Mouse (Mus musculus) hindbrain, embryonic 16.5 days (tissue): ENCODE measurements around the gene Hs6st1. TPM values are rescaled to one million over a fixed set of nuclear protein-coding genes. Genes with fewer than 3 reads are reported as not detected.
A peak's percentile ranks its signal among the peaks of the same experiment; 100 is the strongest.

Experiments
- ATAC-seq: fragments of 200-750 bp; cut with Nextera tagmentation; 2 replicates; pipeline ENCODE4 v1.8.0; 2017; ENCODE audit warnings: moderate TSS enrichment, moderate library complexity
- H3K27ac ChIP-seq: fragments of 300-500 bp; sonication (generic); 2 replicates; pipeline ENCODE4 v1.5.1; 2014; ENCODE audit warnings: low read depth, mild to moderate bottlenecking, control low read depth, low read length, moderate library complexity
- H3K27me3 ChIP-seq: fragments of 300-500 bp; sonication (generic); replicated peaks from 2 replicates; pipeline ENCODE4 v1.6.1; 2014; ENCODE audit warnings: low read length; ENCODE audit not compliant: control insufficient read depth, insufficient read depth
- H3K36me3 ChIP-seq: fragments of 300-500 bp; sonication (generic); 2 replicates; pipeline ENCODE4 v1.6.1; 2014; ENCODE audit warnings: mild to moderate bottlenecking, low read length, moderate library complexity, mixed read lengths; ENCODE audit not compliant: control insufficient read depth, insufficient read depth
- H3K4me1 ChIP-seq: fragments of 300-500 bp; sonication (generic); 2 replicates; pipeline ENCODE4 v1.6.1; 2014; ENCODE audit warnings: low read depth, low read length; ENCODE audit not compliant: control insufficient read depth, insufficient read depth
- H3K4me2 ChIP-seq: fragments of 300-500 bp; sonication (generic); 2 replicates; pipeline ENCODE4 v1.6.1; 2014; ENCODE audit warnings: mild to moderate bottlenecking, low read length, control low read depth, moderate library complexity
- H3K4me3 ChIP-seq: fragments of 300-500 bp; sonication (generic); 2 replicates; pipeline ENCODE4 v1.5.1; 2014; ENCODE audit warnings: mild to moderate bottlenecking, low read length, control low read depth, moderate library complexity
- H3K9ac ChIP-seq: fragments of 300-500 bp; sonication (generic); 2 replicates; pipeline ENCODE4 v1.6.1; 2014; ENCODE audit warnings: low read depth, mild to moderate bottlenecking, control low read depth, low read length, moderate library complexity
- H3K9me3 ChIP-seq: fragments of 300-500 bp; sonication (generic); 2 replicates; pipeline ENCODE4 v1.6.1; 2014; ENCODE audit warnings: mild to moderate bottlenecking, low read length, moderate library complexity; ENCODE audit not compliant: control insufficient read depth
- WGBS: fragments of 180-500 bp; shearing (Covaris S2); extraction: QIAGEN DNeasy Blood & Tissue Kit; methylation state at CpG from one replicate; pipeline ENCODE4 v1.1.7; 2014; 5-methylcytosine and 5-hydroxymethylcytosine counted together
- microRNA-seq: library from miRNA; unstranded; fragments of <30 nt; microRNA quantifications from one replicate; pipeline ENCODE4, GENCODE M21; 2017
- polyA plus RNA-seq: library from polyadenylated mRNA; unstranded; fragments of >200 nt; fragmentation: Nextera tagmentation; extraction: Ambion mirVana; gene quantifications from 2 replicates; pipeline ENCODE4 v1.2.1, GENCODE M21; 2015

Hs6st1 gene
- polyA plus RNA-seq, 1 experiment from 2014 or later: 11.7 TPM

DNA sequence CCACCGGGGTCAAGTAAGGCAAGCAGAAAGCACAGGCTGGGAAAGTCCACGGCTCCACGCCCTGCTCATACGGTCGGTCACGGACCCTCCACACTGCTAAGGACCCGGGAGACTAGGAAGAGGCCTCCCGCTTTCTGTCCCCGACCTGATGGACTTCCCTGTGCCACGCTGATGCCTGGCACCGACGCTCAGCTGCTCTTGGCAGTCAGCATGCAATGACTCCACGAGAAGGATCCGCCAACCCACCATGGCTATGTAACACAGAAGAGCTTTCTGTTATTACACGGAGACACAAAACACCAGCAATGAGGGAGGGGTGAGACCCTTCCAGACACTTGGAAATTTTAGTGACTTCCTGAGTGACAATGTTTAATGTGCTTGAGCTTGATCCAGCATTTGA is 72.1 kb downstream of the Hs6st1 start:
- WGBS: 95% methylated on average over 15 of the region's 15 CpGs
- no peak for ATAC-seq
- H3K9ac ChIP-seq: no peak overlapping the region
- peaks cover 14% of the 10 kb centered on the region; the same call in 1 of the 2 replicates for H3K36me3 ChIP-seq
- H3K27ac ChIP-seq: no peak overlapping the region
- H3K4me1 ChIP-seq: no peaks in the 10 kb centered on the region
- no peak overlapping the region for H3K4me3 ChIP-seq
- no peaks in the 10 kb centered on the region for H3K9me3 ChIP-seq
- no peaks in the 10 kb centered on the region for H3K27me3 ChIP-seq
- no peak overlapping the region for H3K4me2 ChIP-seq

DNA sequence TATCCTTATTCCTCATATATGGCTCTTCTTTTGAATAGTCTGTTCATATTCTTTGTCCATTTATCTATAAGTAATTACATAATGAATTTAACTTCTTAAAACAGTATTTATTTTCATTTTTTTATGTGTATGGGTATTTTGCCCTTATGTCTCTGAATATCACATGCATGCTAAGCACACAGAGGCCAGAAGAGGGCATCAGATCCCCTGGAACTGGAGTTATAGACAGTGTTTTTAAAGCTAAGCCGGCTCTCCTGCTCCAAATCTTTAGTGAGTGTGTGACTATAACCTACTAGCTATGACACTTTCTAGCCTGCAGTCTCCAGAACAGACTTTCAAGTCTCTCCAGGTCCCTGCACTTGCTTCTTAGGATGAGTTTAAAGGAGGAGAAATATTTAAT is 76.8 kb downstream of the Hs6st1 start:
- H3K4me1 ChIP-seq: no peaks in the 10 kb centered on the region
- no peaks in the 10 kb centered on the region for H3K27me3 ChIP-seq
- H3K36me3 ChIP-seq: peaks cover 26% of the 10 kb centered on the region
- no peak overlapping the region for H3K9ac ChIP-seq
- H3K27ac ChIP-seq: no peak overlapping the region
- H3K4me2 ChIP-seq: no peak overlapping the region
- no peak for ATAC-seq
- H3K9me3 ChIP-seq: no peaks in the 10 kb centered on the region
- H3K4me3 ChIP-seq: no peak overlapping the region
- WGBS: 26% methylated on average over 1 of the region's 1 CpGs

DNA sequence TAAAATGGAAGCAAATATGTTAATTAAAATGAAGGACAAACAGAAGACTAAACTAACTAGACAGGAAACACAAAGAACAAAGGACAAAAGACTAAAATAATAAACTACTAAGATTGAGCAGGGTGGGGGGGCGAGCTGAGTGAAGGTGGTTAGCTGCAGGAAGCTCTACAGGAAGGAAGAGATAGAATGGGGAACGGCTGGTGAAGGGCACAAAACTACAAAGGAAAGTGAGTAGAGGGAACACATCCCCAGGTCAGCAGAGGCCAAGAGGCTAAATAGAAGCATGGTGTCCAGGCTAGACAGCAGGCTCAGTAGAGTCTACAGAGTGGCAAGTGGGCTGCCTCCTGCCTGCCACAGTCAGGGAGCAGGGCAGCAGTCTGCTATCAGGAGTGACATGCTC is 80.6 kb downstream of the Hs6st1 start:
- Histone ChIP-seq H3K27ac (no peak overlapping the region), H3K4me1 (no peaks in the 10 kb centered on the region), H3K4me2 (no peak overlapping the region), H3K36me3 (peaks cover 39% of the 10 kb centered on the region), H3K4me3 (no peak overlapping the region), H3K9ac (no peak overlapping the region), H3K9me3 (no peaks in the 10 kb centered on the region), H3K27me3 (no peaks in the 10 kb centered on the region)
- WGBS: 67% methylated on average over 2 of the region's 2 CpGs
- no peak for ATAC-seq

DNA sequence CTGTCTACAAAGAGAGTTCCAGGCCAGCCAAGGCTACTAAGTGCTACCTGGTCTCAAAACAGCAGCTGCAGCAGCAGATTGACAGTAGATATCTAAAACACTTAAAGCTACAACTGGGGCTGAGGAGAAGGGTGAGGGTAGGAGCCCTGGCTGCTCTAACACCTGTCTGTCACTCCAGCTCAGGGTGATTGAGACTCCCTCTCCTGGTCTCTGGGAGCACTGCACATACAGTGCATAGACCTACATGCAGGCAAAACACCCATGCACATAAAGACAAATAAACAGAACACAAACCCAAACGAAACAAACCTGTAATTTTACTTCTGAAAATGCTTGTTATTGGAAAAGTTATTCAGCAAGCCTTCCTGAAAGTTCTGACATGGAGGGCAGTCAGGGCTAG is 81.2 kb downstream of the Hs6st1 start:
- Histone ChIP-seq H3K36me3 (peaks cover 39% of the 10 kb centered on the region), H3K27me3 (no peaks in the 10 kb centered on the region), H3K9me3 (no peaks in the 10 kb centered on the region), H3K27ac (no peak overlapping the region), H3K9ac (no peak overlapping the region), H3K4me2 (no peak overlapping the region), H3K4me1 (no peaks in the 10 kb centered on the region), H3K4me3 (no peak overlapping the region)
- WGBS: 80% methylated on average over 1 of the region's 1 CpGs
- ATAC-seq: no peak

Small RNA genes within 50 kb of the gene (microRNA-seq; reads per million reads assigned to microRNA genes)
- gene Mir6897: 4.2 reads per million, percentile 14 among the genes with 10 or more reads in this experiment

Other genes with a start within 250 kb of the Hs6st1 start
- gene Uggt1, start 176.3 kb downstream of the Hs6st1 start, polyA plus RNA-seq: 40.2 and 48.8 TPM in 2 replicates
- 1.4 and 2.0 TPM in 2 replicates for gene Neurl3, start 206.3 kb downstream of the Hs6st1 start, polyA plus RNA-seq
- gene Arid5a, start 239.3 kb downstream of the Hs6st1 start, polyA plus RNA-seq: 6.7 and 7.1 TPM in 2 replicates